Mouse (Mus musculus) stomach, embryonic 14.5 days (tissue): ENCODE data around the gene Col18a1. TPM values are rescaled to one million over a fixed set of nuclear protein-coding genes. Genes with fewer than 3 reads are reported as not detected.

Experiments
- ATAC-seq: fragments of 200-750 bp; cut with Nextera tagmentation; 2 replicates; pipeline ENCODE4 v1.8.0; 2017; ENCODE audit warnings: low read depth, moderate TSS enrichment; ENCODE audit not compliant: insufficient number of reproducible peaks, insufficient read depth, low FRiP score
- H3K27ac ChIP-seq: fragments of 300-500 bp; sonication (generic); 2 replicates; pipeline ENCODE4 v1.5.1; 2014; ENCODE audit warnings: mild to moderate bottlenecking, low read length, moderate library complexity, mixed read lengths
- H3K27me3 ChIP-seq: fragments of 300-500 bp; sonication (generic); 2 replicates; pipeline ENCODE4 v1.6.1; 2014; ENCODE audit warnings: low read length, control low read depth, mixed read lengths; ENCODE audit not compliant: control insufficient read depth, insufficient read depth
- H3K36me3 ChIP-seq: fragments of 300-500 bp; sonication (generic); 2 replicates; pipeline ENCODE4 v1.6.1; 2014; ENCODE audit warnings: mild to moderate bottlenecking, control low read depth, low read length, moderate library complexity, mixed read lengths; ENCODE audit not compliant: control insufficient read depth, insufficient read depth
- H3K4me1 ChIP-seq: fragments of 300-500 bp; sonication (generic); 2 replicates; pipeline ENCODE4 v1.6.1; 2014; ENCODE audit warnings: low read length, control low read depth, mixed read lengths; ENCODE audit not compliant: control insufficient read depth, insufficient read depth
- H3K4me2 ChIP-seq: fragments of 300-500 bp; sonication (generic); replicated peaks from 2 replicates; pipeline ENCODE4 v1.6.1; 2014; ENCODE audit warnings: low read depth, low read length, control low read depth
- H3K4me3 ChIP-seq: fragments of 300-500 bp; sonication (generic); 2 replicates; pipeline ENCODE4 v1.5.1; 2014; ENCODE audit warnings: low read depth, low read length, control low read depth
- H3K9ac ChIP-seq: fragments of 300-500 bp; sonication (generic); replicated peaks from 2 replicates; pipeline ENCODE4 v1.6.1; 2014; ENCODE audit warnings: low read depth, mild to moderate bottlenecking, control low read depth, low read length, moderate library complexity, mixed read lengths
- H3K9me3 ChIP-seq: fragments of 300-500 bp; sonication (generic); 2 replicates; pipeline ENCODE4 v1.6.1; 2016; ENCODE audit warnings: low read depth, low read length, control low read depth; ENCODE audit not compliant: control insufficient read depth
- WGBS: fragments of 180-500 bp; shearing (Covaris S2); extraction: QIAGEN DNeasy Blood & Tissue Kit; methylation state at CpG from one replicate; pipeline ENCODE4 v1.1.7; 2014; 5-methylcytosine and 5-hydroxymethylcytosine counted together
- polyA plus RNA-seq: library from polyadenylated mRNA; unstranded; fragments of >200 nt; fragmentation: Nextera tagmentation; extraction: Ambion mirVana; gene quantifications from 2 replicates; pipeline ENCODE4 v1.2.1, GENCODE M21; 2014

Col18a1 gene
- polyA plus RNA-seq, 1 experiment from 2014 or later = 49.8 TPM

GRCm38 (mm10) chr10:77130561-77131240 is 35.6 kb downstream of the Col18a1 start:
- H3K4me2 ChIP-seq = no peak overlapping the region
- peak overlapping the region; percentile 36; the same call in 1 of the 2 replicates for H3K9ac ChIP-seq
- no peaks in the 10 kb centered on the region for H3K27me3 ChIP-seq
- 42% methylated on average over 13 of the region's 13 CpGs for WGBS
- no peaks in the 10 kb centered on the region for H3K9me3 ChIP-seq
- peak overlapping the region; percentile 22; the same call in 1 of the 2 replicates for H3K27ac ChIP-seq
- peak; percentile 59; the same call in 1 of the 2 replicates for ATAC-seq
- H3K4me1 ChIP-seq = peaks cover 24% of the 10 kb centered on the region; the same call in 1 of the 2 replicates
- no peaks in the 10 kb centered on the region for H3K36me3 ChIP-seq
- H3K4me3 ChIP-seq = no peak overlapping the region

GRCm38 (mm10) chr10:77129637-77130410 is 36.5 kb downstream of the Col18a1 start:
- Histone ChIP-seq H3K4me3 (no peak overlapping the region), H3K36me3 (no peaks in the 10 kb centered on the region), H3K27ac (no peak overlapping the region), H3K4me2 (no peak overlapping the region), H3K9me3 (no peaks in the 10 kb centered on the region), H3K9ac (no peak overlapping the region), H3K27me3 (no peaks in the 10 kb centered on the region), H3K4me1 (peaks cover 24% of the 10 kb centered on the region; the same call in 1 of the 2 replicates)
- no peak for ATAC-seq
- WGBS = 84% methylated on average over 6 of the region's 6 CpGs

GRCm38 (mm10) chr10:77127926-77128325 is 38.4 kb downstream of the Col18a1 start:
- peaks cover 14% of the 10 kb centered on the region; the same call in 1 of the 2 replicates for H3K4me1 ChIP-seq
- no peaks in the 10 kb centered on the region for H3K27me3 ChIP-seq
- H3K4me3 ChIP-seq = no peak overlapping the region
- H3K27ac ChIP-seq = no peak overlapping the region
- no peak overlapping the region for H3K4me2 ChIP-seq
- H3K9ac ChIP-seq = no peak overlapping the region
- H3K36me3 ChIP-seq = no peaks in the 10 kb centered on the region
- H3K9me3 ChIP-seq = no peaks in the 10 kb centered on the region
- ATAC-seq = no peak
- WGBS = 73% methylated on average over 2 of the region's 2 CpGs

- 86% methylated on average over 2 of the region's 2 CpGs for WGBS
- no peak overlapping the region for H3K9ac ChIP-seq
- no peaks in the 10 kb centered on the region for H3K9me3 ChIP-seq
- H3K4me2 ChIP-seq = no peak overlapping the region
- peaks cover 3% of the 10 kb centered on the region; the same call in 1 of the 2 replicates for H3K4me1 ChIP-seq
- H3K27me3 ChIP-seq = no peaks in the 10 kb centered on the region
- no peaks in the 10 kb centered on the region for H3K36me3 ChIP-seq
- H3K27ac ChIP-seq = no peak overlapping the region
- ATAC-seq = no peak
- H3K4me3 ChIP-seq = no peak overlapping the region
Observed at GRCm38 (mm10) chr10:77126590-77126989, 39.8 kb downstream of the Col18a1 start.

- Histone ChIP-seq H3K4me3 (no peak overlapping the region), H3K4me1 (no peaks in the 10 kb centered on the region), H3K27me3 (no peaks in the 10 kb centered on the region)
Observed at GRCm38 (mm10) chr10:77125078-77125731, 41.1 kb downstream of the Col18a1 start.

DNA sequence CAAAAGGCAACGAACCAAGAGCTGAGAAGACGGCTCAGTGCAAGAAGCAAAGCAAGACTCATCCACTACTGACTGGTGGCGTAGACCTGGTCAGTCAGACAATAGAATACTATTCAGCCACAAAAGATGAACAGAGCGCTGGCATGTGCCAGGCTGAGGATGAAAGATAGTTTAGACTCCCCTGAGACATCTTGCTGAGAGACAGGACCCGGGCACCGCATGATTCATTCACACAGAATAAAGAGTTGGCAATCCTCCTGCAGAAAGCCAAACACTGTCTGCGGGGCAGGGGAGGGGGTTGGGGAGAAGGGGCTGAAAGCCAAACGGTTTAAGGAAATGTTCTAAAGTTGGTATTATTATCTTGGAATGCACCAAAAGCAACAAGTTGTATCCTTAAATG is 42.4 kb downstream of the Col18a1 start:
- H3K9me3 ChIP-seq = no peaks in the 10 kb centered on the region
- no peaks in the 10 kb centered on the region for H3K36me3 ChIP-seq
- H3K9ac ChIP-seq = no peak overlapping the region
- no peak for ATAC-seq
- WGBS = 73% methylated on average over 8 of the region's 8 CpGs
- H3K4me2 ChIP-seq = no peak overlapping the region
- no peak overlapping the region for H3K4me3 ChIP-seq
- H3K4me1 ChIP-seq = no peaks in the 10 kb centered on the region
- H3K27ac ChIP-seq = no peak overlapping the region
- H3K27me3 ChIP-seq = no peaks in the 10 kb centered on the region

More at GRCm38 (mm10) chr10:77125078-77125731, 41.1 kb downstream of the Col18a1 start:
- H3K9ac ChIP-seq = no peak overlapping the region
- no peak overlapping the region for H3K4me2 ChIP-seq
- H3K36me3 ChIP-seq = no peaks in the 10 kb centered on the region
- no peak for ATAC-seq
- WGBS = 75% methylated on average over 18 of the region's 18 CpGs
- no peak overlapping the region for H3K27ac ChIP-seq
- no peaks in the 10 kb centered on the region for H3K9me3 ChIP-seq

DNA sequence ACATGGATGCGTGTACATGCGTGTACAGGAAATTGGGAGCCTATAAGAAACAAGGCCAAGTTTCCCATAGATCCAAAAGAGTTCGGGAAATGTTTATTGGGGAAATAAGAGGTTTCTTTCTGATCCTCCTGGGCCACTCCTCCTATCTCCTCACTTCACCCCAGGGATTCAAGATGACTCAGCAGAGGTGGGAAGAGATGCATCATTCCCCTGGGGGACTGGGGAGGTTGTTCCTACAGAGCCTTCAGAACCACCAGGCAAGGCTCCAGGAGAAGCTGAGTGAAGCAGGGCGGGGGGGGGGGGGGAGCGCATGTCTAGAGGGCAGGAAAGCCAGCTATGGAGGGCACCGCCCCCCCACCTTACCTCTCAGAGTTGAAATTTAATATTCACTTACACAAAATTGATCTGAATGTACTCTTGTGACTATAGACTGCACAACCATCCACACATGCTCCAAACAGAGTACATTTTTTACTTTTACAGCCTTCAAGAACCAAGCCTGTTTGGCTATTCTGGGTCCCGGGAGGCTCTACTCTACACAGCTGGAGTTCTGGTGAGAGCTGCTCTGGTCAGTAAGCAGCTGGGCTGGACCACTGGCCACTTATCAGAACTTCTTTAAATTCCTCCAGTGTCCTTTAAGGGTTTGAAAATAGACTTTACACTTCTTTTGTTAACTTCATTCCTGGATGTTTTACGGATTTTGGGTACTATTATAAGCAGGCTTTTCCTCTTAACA is 44.9 kb downstream of the Col18a1 start:
- Histone ChIP-seq H3K36me3 (no peaks in the 10 kb centered on the region), H3K4me2 (no peak overlapping the region), H3K9ac (no peak overlapping the region), H3K4me3 (no peak overlapping the region), H3K27ac (no peak overlapping the region), H3K9me3 (no peaks in the 10 kb centered on the region), H3K27me3 (no peaks in the 10 kb centered on the region), H3K4me1 (peaks cover 8% of the 10 kb centered on the region)
- WGBS = 87% methylated on average over 7 of the region's 8 CpGs
- no peak for ATAC-seq

- no peak overlapping the region for H3K27ac ChIP-seq
- WGBS = 81% methylated on average over 4 of the region's 4 CpGs
- H3K4me1 ChIP-seq = peaks cover 12% of the 10 kb centered on the region
- no peaks in the 10 kb centered on the region for H3K27me3 ChIP-seq
- H3K9me3 ChIP-seq = no peaks in the 10 kb centered on the region
- H3K36me3 ChIP-seq = no peaks in the 10 kb centered on the region
- no peak for ATAC-seq
- H3K9ac ChIP-seq = no peak overlapping the region
- no peak overlapping the region for H3K4me3 ChIP-seq
- H3K4me2 ChIP-seq = no peak overlapping the region
Observed at GRCm38 (mm10) chr10:77120501-77120900, 45.8 kb downstream of the Col18a1 start.
